Mouse (Mus musculus): ENCODE measurements around the gene Crygb. TPM values are rescaled to one million over a fixed set of nuclear protein-coding genes. Genes with fewer than 3 reads are reported as not detected.

Crygb gene
- polyA plus RNA-seq (2016; fragmentation: Nextera tagmentation; extraction: Ambion mirVana) = not detected in 2 replicates

- Histone ChIP-seq H3K4me1 (peaks cover 5% of the 10 kb centered on the region), H3K9me3 (no peaks in the 10 kb centered on the region), H3K36me3 (replicated peaks) (no peaks in the 10 kb centered on the region), H3K27me3 (replicated peaks; ENCODE audit: low read depth, poor library complexity, severe bottlenecking) (no peaks in the 10 kb centered on the region), H3K27ac (replicated peaks) (no peak within 1 kb of the TSS), H3K4me3 (no peak within 1 kb of the TSS)
- WGBS = 30% methylated on average over 7 of the region's 7 CpGs
- no peak for DNase-seq (ENCODE audit: low spot score)
These were observed at the start of gene Crygb for GRCm38 (mm10) chr1:65082188-65082587. Crygb (minus strand) TSS chr1:65082288.

DNA sequence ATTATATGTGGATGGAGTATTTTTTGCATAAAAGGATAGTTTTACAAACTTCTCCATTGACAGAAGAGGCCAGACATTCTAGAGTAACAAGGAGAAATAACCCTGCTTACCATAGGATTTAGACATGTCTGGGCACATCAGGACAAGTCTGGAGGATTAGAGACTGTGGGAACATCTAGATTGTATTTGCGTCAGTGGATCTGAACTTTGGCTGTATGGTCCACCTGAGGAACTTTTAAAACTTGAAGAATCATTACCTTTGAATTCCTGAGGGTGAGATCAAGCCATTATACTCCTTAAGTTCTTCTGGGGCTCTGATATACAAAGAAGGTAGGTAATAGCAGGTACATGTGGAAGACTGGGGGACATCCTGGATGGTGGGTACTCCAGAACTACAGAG, 49.6 kb upstream of the Crygb start:
- H3K27ac ChIP-seq (replicated peaks) = no peak overlapping the region
- no peak overlapping the region for H3K4me3 ChIP-seq
- no peaks in the 10 kb centered on the region for H3K27me3 ChIP-seq (replicated peaks; ENCODE audit: low read depth, poor library complexity, severe bottlenecking)
- H3K4me1 ChIP-seq = no peaks in the 10 kb centered on the region
- 91% methylated on average over 1 of the region's 1 CpGs for WGBS
- no peaks in the 10 kb centered on the region for H3K9me3 ChIP-seq
- H3K36me3 ChIP-seq (replicated peaks) = no peaks in the 10 kb centered on the region
- DNase-seq (ENCODE audit: low spot score) = no peak

GRCm38 (mm10) chr1:65130226-65130625, 48.1 kb upstream of the Crygb start:
- Histone ChIP-seq H3K4me3 (no peak overlapping the region), H3K4me1 (no peaks in the 10 kb centered on the region), H3K27ac (replicated peaks) (no peak overlapping the region), H3K27me3 (replicated peaks; ENCODE audit: low read depth, poor library complexity, severe bottlenecking) (no peaks in the 10 kb centered on the region), H3K36me3 (replicated peaks) (no peaks in the 10 kb centered on the region), H3K9me3 (no peaks in the 10 kb centered on the region)
- no peak for DNase-seq (ENCODE audit: low spot score)
- WGBS = 81% methylated on average over 3 of the region's 3 CpGs

- 82% methylated on average over 3 of the region's 3 CpGs for WGBS
- Histone ChIP-seq H3K9me3 (no peaks in the 10 kb centered on the region), H3K36me3 (replicated peaks) (no peaks in the 10 kb centered on the region), H3K4me3 (no peak overlapping the region), H3K27me3 (replicated peaks; ENCODE audit: low read depth, poor library complexity, severe bottlenecking) (no peaks in the 10 kb centered on the region), H3K27ac (replicated peaks) (no peak overlapping the region), H3K4me1 (no peaks in the 10 kb centered on the region)
- DNase-seq (ENCODE audit: low spot score) = no peak
These were observed 47.6 kb upstream of the Crygb start for GRCm38 (mm10) chr1:65129634-65130180.

GRCm38 (mm10) chr1:65122574-65123372, 40.7 kb upstream of the Crygb start, which contains the start of gene D630023F18Rik:
D630023F18Rik (minus strand) TSS chr1:65123214.
- Histone ChIP-seq H3K36me3 (replicated peaks) (no peaks in the 10 kb centered on the region), H3K4me3 (peak within 1 kb of the TSS; percentile 34), H3K4me1 (no peaks in the 10 kb centered on the region; the same call in none of the 2 replicates), H3K27ac (replicated peaks) (no peak within 1 kb of the TSS), H3K9me3 (no peaks in the 10 kb centered on the region), H3K27me3 (replicated peaks; ENCODE audit: low read depth, poor library complexity, severe bottlenecking) (no peaks in the 10 kb centered on the region)
- 32% methylated on average over 9 of the region's 9 CpGs for WGBS
- DNase-seq (ENCODE audit: low spot score) = no peak

DNA sequence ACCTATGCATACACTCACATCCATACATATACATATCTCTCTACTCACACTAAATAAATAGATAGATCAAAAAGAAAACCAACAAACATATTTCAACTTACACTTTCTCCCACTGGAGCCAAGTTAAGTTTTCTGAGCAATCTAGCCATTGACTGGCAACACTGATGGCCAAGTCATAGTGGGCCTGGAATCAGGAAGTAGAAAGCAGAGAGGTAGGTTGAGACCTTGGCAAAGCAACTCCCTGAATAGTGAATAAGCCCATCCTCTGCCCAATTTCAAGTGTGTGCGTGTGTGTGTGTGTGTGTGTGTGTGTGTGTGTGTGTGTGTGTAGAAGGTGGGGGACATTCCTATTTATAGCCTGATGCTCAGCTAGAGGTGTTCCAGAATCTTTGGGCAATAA, 37.4 kb upstream of the Crygb start, which contains the start of gene Gm28845:
Gm28845 (minus strand) TSS at position 121 of the 400 bp plus-strand sequence.
- WGBS = 71% methylated on average over 1 of the region's 1 CpGs
- no peak within 1 kb of the TSS for H3K27ac ChIP-seq (replicated peaks)
- no peaks in the 10 kb centered on the region for H3K9me3 ChIP-seq
- no peak within 1 kb of the TSS for H3K4me3 ChIP-seq
- H3K4me1 ChIP-seq = no peaks in the 10 kb centered on the region; the same call in none of the 2 replicates
- H3K27me3 ChIP-seq (replicated peaks; ENCODE audit: low read depth, poor library complexity, severe bottlenecking) = no peaks in the 10 kb centered on the region
- H3K36me3 ChIP-seq (replicated peaks) = no peaks in the 10 kb centered on the region
- DNase-seq (ENCODE audit: low spot score) = no peak

DNA sequence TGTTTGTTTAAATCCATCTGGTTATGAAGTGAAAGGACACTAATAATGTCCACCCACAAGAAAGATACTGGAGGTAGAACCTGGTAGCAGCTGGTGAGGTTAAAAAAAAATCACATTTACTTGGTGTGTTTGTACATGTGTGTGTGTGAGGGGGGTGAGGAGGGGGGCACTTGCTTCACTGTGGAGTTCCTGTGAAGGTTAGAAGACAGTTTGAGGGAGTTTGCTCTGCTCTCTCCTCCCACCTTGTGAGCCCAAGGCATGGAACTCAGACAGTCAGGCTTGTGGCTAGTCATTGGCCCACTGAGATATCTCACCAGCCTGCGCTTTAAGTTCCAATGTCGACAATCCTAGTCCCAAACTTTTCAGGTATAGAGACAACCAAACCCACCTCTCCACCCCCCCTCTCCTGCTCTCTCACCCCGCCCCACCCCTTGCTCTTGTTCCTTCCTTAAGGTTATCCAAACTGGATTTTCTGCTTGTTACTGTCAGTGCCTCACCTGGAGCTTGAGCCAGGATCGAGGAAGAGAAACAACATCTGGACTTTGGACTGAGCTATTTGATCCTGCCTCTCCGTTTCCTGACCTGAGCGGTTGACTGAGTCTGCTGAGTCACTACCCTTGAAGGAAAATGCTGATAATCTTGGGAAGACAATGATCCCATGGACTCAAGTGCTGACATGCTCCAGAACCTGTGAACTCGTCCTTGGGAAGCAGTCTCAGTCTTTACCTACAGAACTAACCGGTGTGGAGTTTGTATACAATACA, 36.2 kb upstream of the Crygb start:
- no peak overlapping the region for H3K4me3 ChIP-seq
- no peaks in the 10 kb centered on the region for H3K36me3 ChIP-seq (replicated peaks)
- no peak overlapping the region for H3K27ac ChIP-seq (replicated peaks)
- H3K4me1 ChIP-seq = no peaks in the 10 kb centered on the region; the same call in none of the 2 replicates
- H3K27me3 ChIP-seq (replicated peaks; ENCODE audit: low read depth, poor library complexity, severe bottlenecking) = no peaks in the 10 kb centered on the region
- WGBS = 71% methylated on average over 8 of the region's 8 CpGs
- H3K9me3 ChIP-seq = no peaks in the 10 kb centered on the region
- DNase-seq (ENCODE audit: low spot score) = no peak

DNA sequence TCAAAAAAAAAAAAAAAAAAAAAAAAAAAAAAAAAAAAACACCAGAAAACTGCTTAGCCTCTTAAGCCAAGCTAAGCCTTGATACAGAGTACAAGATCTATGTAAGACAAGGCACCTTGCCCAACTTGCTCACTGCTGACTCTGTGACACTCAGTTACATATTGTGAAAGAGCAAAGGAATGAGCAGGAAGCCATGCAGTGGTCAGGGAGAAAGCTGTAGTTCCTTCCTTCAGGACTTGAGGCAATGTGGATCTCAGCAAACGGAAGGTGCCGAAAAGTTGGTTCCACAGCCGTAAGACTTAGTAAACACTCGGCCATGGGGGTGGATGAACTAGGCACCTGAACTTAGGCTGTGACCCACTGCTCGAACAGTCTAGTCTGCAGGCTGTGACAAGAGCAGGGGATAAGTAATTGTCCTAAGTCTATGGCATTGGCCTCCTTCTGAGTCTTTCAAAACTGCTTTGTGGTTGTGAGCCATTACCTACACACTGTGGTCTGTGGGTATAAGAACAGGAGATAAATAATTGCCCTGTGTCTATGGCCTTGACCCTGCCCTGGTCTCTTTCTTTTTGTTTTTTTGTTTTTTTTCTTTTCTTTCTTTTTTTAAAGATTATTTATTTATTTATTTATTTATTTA, 31.6 kb upstream of the Crygb start:
- Histone ChIP-seq H3K27ac (replicated peaks) (no peak overlapping the region), H3K27me3 (replicated peaks; ENCODE audit: low read depth, poor library complexity, severe bottlenecking) (0 out of 2 replicates have a peak, but pooled peaks cover 3% of the 10 kb centered on the region), H3K9me3 (no peaks in the 10 kb centered on the region), H3K4me1 (peaks cover 8% of the 10 kb centered on the region; the same call in 1 of the 2 replicates), H3K4me3 (no peak overlapping the region), H3K36me3 (replicated peaks) (no peaks in the 10 kb centered on the region)
- DNase-seq (ENCODE audit: low spot score) = no peak
- 92% methylated on average over 5 of the region's 5 CpGs for WGBS

- Histone ChIP-seq H3K27me3 (replicated peaks; ENCODE audit: low read depth, poor library complexity, severe bottlenecking) (0 out of 2 replicates have a peak, but pooled peaks cover 3% of the 10 kb centered on the region), H3K27ac (replicated peaks) (no peak overlapping the region), H3K4me3 (peak overlapping the region; percentile 30; the same call in 1 of the 2 replicates), H3K9me3 (no peaks in the 10 kb centered on the region), H3K4me1 (peaks cover 8% of the 10 kb centered on the region; the same call in 1 of the 2 replicates), H3K36me3 (replicated peaks) (no peaks in the 10 kb centered on the region)
- WGBS = 55% methylated on average over 14 of the region's 14 CpGs
- no peak for DNase-seq (ENCODE audit: low spot score)
These were observed 30.7 kb upstream of the Crygb start for GRCm38 (mm10) chr1:65112807-65113196.

DNA sequence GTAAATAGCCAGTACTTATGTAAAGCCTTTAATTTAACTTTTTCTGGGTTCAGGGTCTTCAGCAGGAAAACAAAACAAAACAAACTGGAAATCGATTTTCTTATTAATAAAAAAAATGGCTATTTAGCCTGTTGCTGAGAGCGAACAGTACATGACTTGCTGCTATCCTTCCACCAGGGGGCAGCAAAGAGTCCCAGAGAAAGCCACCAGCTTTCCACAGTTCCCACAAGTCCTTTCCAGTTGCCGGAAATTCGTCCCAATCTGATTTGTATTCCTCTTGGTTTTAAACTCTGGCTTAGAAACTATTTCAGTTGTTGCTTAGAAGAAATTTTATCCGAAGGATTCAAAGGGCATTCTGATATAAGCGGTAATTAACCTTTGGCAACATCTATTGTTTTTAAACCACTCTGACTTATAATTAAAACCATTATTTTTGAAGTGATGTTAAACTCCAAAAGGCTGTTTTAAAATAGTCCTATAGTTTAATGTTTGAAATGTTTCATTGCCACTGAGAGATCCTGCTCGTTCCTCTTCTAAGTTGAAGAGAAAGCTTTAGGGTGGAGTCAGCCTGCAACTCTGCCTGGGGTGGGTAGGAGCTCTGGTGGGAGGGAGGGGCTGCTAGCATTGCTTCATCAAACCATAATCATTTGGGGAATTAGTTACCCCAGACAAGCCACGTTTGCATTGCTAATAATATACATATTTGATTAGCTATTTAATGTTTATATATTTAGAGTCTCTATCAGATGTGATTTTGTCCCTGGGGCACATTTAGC, 30.1 kb upstream of the Crygb start:
- Histone ChIP-seq H3K4me1 (peaks cover 8% of the 10 kb centered on the region; the same call in 1 of the 2 replicates), H3K27me3 (replicated peaks; ENCODE audit: low read depth, poor library complexity, severe bottlenecking) (0 out of 2 replicates have a peak, but pooled peaks cover 3% of the 10 kb centered on the region), H3K4me3 (peak overlapping the region; percentile 30), H3K36me3 (replicated peaks) (no peaks in the 10 kb centered on the region), H3K9me3 (no peaks in the 10 kb centered on the region), H3K27ac (replicated peaks) (no peak overlapping the region)
- 16% methylated on average over 8 of the region's 8 CpGs for WGBS
- peak; percentile 85 for DNase-seq (ENCODE audit: low spot score)

GRCm38 (mm10) chr1:65109756-65110435, 27.8 kb upstream of the Crygb start:
- WGBS = 78% methylated on average over 25 of the region's 25 CpGs
- peaks cover 8% of the 10 kb centered on the region; the same call in 1 of the 2 replicates for H3K4me1 ChIP-seq
- H3K27ac ChIP-seq (replicated peaks) = no peak overlapping the region; the same call in 1 of the 2 replicates
- no peak for DNase-seq (ENCODE audit: low spot score)
- no peak overlapping the region for H3K4me3 ChIP-seq
- 0 out of 2 replicates have a peak, but pooled peaks cover 3% of the 10 kb centered on the region for H3K27me3 ChIP-seq (replicated peaks; ENCODE audit: low read depth, poor library complexity, severe bottlenecking)
- H3K9me3 ChIP-seq = no peaks in the 10 kb centered on the region
- no peaks in the 10 kb centered on the region for H3K36me3 ChIP-seq (replicated peaks)

Measured in embryonic facial prominence, embryonic 10.5 days (tissue).